Mouse (Mus musculus) gastrocnemius, adult 2 months (tissue): ENCODE measurements at regions not wholly inside any gene's neighbourhood (a gene's known extent, or its start where the extent isn't known, plus 50 kb on each side); places are given as distances from the start of the nearest gene placed in this dataset.

ENCODE experiments used
- DNase-seq: peaks from one replicate; pipeline ENCODE4 v3.0.0; 2022
- H3K27ac ChIP-seq: fragments of 200-600 bp; 2 replicates; pipeline ENCODE4 v1.8.1; 2022; ENCODE audit warnings: mild to moderate bottlenecking
- H3K4me3 ChIP-seq: fragments of 200-600 bp; 2 replicates; pipeline ENCODE4 v1.8.1; 2022; ENCODE audit warnings: mild to moderate bottlenecking, moderate library complexity
- CTCF ChIP-seq: fragments of 200-600 bp; IDR thresholded peaks from 2 replicates; pipeline ENCODE4 v1.8.1; 2022; ENCODE audit warnings: antibody characterized with exemption, mild to moderate bottlenecking, moderate library complexity
- intact Hi-C: fragments of 180-260 bp; cut with DNase I; formaldehyde crosslinking; loops from one replicate; pipeline ENCODE4 v1.15.1; 2025

DNA sequence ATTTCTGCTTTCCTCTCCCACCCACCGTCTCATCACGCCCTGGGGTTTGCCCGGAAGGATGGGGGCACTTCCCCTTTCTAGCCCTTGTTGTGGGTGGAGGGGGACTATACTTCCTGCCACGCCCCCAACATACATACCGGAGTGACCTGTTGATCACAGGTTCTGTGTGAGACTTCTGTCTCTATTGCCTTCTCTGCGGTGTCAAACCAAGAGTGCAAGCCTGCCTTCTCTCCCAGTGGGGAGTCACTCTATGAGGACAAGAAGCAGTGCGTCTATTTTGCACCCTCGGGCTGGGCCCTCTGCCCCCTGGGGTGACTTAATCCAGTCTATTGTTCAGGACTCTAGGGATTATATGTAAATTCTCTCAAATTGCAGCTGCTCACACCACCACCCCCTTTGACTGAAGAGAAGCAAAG lies 318.8 kb downstream of the Fam49a start:
- DNase-seq = no peak
- no peak for TF ChIP-seq CTCF
- no peak overlapping the region for H3K4me3 ChIP-seq
- intact Hi-C loops = no loop called here
- H3K27ac ChIP-seq = no peak overlapping the region

DNA sequence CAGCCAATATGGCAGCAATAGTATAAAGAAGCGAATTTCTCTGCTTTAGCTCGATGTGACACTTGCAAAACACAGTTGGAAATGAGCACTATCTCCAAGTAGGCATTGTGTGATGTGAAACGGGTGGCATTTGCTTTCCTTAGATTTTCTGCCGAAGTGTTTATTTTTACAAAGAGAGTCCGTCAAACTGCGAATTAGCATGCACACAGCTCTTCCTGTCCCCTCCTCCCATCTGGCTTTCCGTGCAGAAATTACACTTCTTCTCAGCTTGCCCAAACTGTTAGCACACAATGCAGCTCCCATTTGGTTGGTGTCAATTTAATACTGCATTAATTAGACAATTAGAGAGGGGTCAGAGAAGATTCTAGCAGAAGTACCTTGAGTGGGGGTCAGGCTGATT lies 316.3 kb downstream of the Fam49a start:
- Histone ChIP-seq H3K4me3 (no peak overlapping the region), H3K27ac (no peak overlapping the region)
- no peak for DNase-seq
- TF ChIP-seq CTCF = no peak
- intact Hi-C loops = no loop called here

DNA sequence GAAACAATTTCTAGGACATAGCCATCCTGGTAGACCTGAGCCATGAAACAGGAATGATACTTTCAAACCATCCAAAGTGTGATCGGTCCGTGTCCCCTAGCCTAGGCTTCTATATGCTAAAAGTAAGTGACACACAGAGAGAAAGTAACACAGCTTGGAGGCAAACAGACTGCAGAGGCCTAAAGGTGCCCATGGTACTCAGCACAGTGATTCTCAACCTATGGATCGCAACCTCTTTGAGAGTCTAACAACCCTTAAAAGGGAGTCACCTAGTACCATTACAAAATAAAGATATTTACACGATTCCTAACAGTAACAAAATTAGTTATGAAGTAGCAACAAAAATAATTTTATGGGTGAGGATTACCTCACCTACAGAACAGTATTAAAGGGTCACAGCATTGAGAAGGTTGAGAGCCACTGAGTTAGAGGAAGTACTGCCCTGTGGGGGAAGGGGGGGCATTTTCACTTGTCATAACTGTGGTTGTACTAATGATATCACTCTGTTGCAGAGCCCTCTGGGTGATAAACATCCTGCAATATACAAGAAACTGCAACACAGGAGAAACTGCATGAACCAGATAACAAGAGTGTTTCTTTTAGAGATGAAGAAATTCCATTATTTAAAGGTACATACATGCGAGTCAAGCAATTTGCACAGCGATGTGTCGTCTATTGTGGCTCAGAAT lies 308.8 kb downstream of the Fam49a start:
- intact Hi-C loops = no loop called here
- no peak for TF ChIP-seq CTCF
- H3K4me3 ChIP-seq = no peak overlapping the region
- no peak overlapping the region for H3K27ac ChIP-seq
- DNase-seq = no peak

DNA sequence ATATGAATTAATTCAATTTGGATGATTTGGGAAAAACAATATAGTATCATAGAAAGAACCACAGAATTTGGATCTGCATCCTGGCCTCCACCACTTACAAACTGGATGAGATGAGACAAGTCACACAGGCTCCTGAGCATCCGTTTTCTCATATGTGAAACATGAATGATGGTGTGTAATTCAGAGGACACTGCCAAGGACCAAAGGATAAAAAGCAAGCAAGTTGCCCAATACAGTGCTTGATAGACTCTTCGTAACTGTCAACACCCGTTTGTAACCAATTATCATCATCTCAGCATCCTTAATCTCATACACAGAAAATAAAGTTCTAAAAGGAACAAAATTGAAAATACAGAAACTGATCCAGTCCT lies 305.8 kb downstream of the Fam49a start:
- DNase-seq = no peak
- Histone ChIP-seq H3K27ac (no peak overlapping the region), H3K4me3 (no peak overlapping the region)
- TF ChIP-seq CTCF = no peak
- intact Hi-C loops = no loop called here

DNA sequence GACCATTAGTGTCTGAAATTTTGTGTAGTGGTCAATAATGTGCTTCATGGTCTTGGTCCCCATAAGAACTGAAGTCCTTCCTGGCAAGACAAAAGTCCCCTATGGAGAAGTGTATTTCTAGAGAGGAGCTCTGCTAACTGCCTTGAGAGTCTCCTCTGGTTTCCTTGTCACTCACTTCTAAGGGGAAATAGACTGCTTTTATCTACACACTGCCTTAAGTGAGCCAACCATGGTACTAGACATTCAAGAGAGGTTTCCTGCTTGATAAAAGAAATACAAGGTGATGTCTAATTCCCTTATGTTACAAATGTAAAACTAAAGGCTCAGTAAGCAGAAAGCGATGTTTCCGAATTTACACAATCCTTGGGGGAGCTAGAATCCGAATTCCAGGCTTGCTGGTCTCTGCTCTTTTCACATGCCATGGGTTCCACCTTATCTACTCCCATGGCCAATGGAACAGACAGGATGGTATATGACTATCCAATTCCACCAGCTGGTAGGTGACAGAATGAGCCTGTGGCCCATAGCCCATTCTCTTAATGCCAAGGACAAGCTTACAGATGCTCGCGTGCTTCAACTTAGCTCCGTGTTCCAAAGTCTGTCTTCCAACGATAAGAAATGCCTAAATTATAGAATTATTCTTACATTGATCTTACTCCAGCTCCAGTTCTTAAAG lies 305.3 kb downstream of the Fam49a start:
- intact Hi-C loops = no loop called here

DNA sequence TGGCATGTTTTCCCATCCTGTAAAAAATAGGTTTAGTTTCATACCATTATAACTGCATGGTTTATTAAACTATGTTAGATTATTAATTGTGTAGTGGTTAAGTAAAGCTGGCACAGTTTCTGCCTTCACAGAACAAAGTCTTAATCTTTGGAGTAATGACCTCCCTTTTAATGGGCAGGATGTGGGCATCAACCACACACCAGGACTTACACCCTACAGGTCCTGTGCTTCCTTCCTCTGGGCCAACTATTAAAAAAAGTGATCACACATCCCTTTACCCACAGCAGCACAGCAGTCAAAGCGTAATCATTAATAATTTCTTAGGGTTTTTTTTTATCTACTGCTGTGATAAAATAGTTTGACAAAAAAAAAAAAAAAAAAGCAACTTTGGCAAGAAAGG lies 300.3 kb downstream of the Fam49a start:
- TF ChIP-seq CTCF = no peak
- intact Hi-C loops = no loop called here

More for the DNA sequence above, 305.3 kb downstream of the Fam49a start:
- Histone ChIP-seq H3K4me3 (no peak overlapping the region), H3K27ac (no peak overlapping the region)
- no peak for TF ChIP-seq CTCF
- no peak for DNase-seq

DNA sequence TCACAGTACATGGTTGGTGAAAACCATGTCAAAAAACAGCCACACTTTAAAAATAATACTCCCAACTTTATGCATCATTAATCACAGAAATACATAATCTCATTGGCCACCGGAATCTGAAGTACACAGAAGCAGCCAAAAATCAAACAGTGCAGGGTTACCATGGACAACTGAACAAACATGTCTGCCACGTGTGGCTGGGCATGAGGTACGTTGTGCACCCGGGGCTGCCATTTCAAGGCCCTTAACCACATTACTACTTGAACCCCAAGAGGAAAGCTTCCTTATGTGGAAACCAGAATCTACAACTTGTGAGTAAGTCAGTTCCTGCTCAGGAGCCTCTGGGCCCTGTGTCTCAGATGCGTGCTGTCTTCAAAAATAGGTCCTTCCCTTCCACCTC lies 289.9 kb downstream of the Fam49a start:
- no peak for DNase-seq
- no peak for TF ChIP-seq CTCF
- intact Hi-C loops = no loop called here
- Histone ChIP-seq H3K4me3 (no peak overlapping the region), H3K27ac (no peak overlapping the region)

More for the DNA sequence above, 300.3 kb downstream of the Fam49a start:
- DNase-seq = no peak
- Histone ChIP-seq H3K27ac (no peak overlapping the region), H3K4me3 (no peak overlapping the region)

DNA sequence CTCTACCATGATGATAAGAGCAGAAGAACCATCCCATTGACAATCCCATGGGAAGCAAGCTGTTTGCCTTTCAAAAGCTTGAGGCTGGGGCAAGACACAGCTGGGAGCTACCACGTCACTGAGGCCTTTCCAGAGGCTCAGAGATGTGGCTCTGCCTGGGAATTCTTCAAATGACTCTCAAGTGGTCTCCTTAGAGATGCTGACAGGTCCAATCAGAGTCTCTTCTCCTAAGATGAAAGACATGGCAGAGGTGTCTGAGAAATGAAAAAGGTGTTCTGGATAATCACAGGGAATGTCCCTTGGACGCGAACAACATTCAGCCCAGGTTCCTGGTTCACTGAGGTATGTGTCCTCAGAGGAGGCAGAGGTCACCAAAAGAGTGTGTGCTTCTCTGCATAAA lies 287.7 kb downstream of the Fam49a start:
- no peak overlapping the region for H3K27ac ChIP-seq
- TF ChIP-seq CTCF = no peak
- H3K4me3 ChIP-seq = no peak overlapping the region
- intact Hi-C loops = no loop called here
- DNase-seq = no peak

DNA sequence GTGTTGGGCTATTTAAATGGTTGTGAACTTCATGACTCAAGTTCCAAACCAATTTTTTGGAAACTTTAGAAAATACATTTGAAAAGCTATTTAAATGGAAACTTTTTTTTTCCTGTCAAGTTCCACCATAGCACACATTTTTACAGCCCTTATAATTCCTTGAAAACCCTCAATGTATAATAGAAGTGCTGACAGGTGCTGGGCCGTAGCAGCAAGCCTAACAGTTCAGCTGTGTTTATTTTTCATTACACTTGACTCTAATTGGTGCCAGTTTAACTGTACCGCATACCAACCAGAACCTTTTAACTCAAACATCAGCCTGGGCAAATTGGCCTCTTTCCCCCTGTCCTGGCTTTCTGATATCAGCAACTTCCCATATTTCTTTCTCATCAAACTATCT lies 286.7 kb downstream of the Fam49a start:
- TF ChIP-seq CTCF = no peak
- intact Hi-C loops = no loop called here
- Histone ChIP-seq H3K4me3 (no peak overlapping the region), H3K27ac (no peak overlapping the region)
- no peak for DNase-seq

DNA sequence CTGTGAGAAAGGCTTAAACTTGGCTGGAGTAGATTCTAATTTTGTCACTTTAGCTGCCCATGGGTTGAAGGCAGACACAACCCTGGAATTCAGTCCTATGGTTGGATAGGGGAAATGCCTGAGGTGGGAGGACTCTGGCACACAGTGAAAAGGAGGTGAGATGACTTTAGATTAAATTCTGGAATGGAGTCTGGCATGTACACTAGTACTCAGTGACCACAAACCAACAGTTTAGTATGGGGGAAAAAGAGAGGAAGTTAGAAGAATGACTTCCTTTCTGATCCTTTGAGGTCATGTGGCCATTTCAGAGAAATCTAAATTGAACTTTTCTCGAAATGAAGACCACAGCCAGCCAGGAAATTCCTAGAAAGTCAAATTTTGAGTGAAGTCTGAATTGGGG lies 285.5 kb downstream of the Fam49a start:
- TF ChIP-seq CTCF = no peak
- DNase-seq = no peak
- intact Hi-C loops = no loop called here
- H3K4me3 ChIP-seq = no peak overlapping the region
- H3K27ac ChIP-seq = no peak overlapping the region

DNA sequence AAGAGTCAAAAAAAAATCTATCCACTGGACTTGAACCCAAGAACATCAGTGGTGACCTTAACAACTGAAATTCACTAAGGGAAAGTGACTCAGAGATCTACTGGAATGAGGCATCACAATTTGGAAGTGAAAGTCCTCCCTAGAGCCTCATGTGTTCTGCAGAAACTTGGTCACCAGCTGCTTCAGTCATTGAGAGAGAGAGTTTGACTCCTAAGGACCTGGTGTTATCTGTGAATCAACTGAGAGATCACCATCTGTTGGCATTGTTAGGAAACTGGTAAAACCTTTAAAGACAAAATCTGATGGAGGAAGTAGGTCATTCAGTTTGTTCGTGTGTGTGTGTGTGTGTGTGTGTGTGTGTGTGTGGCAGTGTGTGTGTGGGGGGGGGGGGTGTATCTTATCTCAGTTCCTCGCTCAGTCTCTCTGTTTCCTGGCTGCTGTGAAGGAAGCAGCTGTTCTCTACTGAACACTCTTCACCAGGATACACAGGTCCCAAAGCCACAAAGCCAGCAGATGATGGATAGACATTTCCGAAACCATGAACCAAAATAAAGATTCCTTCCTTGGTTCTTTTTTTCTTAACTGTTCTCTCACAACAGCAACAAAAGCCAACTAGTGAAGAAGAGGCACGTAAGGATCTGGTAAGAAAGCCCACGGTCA lies 284.6 kb downstream of the Fam49a start:
- intact Hi-C loops = no loop called here
- H3K27ac ChIP-seq = no peak overlapping the region
- TF ChIP-seq CTCF = no peak
- no peak overlapping the region for H3K4me3 ChIP-seq
- DNase-seq = no peak

DNA sequence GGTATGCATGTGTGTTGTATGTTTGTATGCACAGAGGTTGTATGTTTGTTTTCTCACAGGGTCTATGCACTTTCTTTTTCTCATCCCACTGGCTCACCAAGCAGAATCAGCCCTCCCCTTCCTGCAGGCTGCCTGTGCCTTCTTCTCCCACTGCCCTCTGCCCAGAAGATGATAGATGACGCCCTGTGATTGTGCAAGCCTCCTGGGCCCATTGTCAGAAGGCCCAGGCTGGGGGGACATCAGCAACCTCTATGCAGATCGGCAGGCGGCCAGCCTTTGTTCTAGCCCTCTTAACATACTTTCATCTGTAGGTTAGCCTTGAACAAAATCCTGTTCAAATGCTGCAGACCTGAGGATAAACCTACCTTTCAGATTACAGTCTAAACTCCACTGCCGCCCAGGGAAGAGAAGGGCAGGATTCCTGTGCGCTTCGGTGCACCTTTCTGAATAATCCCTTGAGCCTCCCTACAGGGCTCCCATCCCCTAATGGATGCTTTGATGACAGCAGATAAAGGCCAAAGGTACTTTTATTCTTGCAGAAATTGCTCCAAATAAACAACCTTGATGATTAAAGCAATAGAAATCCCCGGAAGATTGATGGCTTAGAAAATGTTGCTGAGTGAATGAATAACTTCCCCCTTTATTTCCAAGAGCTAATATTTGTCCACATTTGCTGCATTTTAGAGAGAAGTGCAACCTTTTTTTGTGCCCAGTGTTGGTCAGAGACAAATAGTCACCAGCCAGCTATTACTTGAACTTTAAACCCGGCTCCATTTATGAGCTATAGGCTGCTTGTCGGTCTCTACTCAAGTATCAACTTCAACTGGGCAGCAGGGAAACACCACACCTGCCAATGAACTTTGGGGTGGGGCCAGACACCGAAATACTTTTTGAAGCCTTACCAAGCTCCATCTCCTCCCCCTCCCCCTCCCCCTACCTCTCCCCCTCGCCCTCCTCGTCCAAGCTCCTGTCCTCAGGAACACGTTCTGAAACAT lies 279.4 kb downstream of the Fam49a start:
- intact Hi-C loops = no loop called here
- H3K27ac ChIP-seq = peak overlapping the region; percentile 16; the same call in 1 of the 2 replicates
- DNase-seq = peak; percentile 45
- no peak for TF ChIP-seq CTCF
- H3K4me3 ChIP-seq = no peak overlapping the region
